Comparison of ENCODE assay signal across 18 mouse cellular contexts in genomic region chr9:119634216-119634843, GRCm38 (mm10). TPM values are rescaled to one million over a fixed set of nuclear protein-coding genes. Genes with fewer than 3 reads are reported as not detected.
DNase-seq lines count a peak whose midpoint lies in the region; ATAC-seq lines count a peak whose summit lies in the region.
"Had no signal": no experiment of that assay in that cellular context is flagged by ENCODE, and none has a peak within 500 bp of the region (broad histone marks: within the 10 kb centered on the region; RNA-seq: fewer than 3 reads in every experiment).

No protein-coding gene starts in this region.

- H3K27me3 ChIP-seq in heart, embryonic 11.5 days (ENCODE audit: control insufficient read depth, insufficient read depth, low read length): no peaks in the 10 kb centered on the region
- H3K27me3 ChIP-seq: forebrain, embryonic 15.5 days; stomach, embryonic 15.5 days had no signal

- no peak for ATAC-seq in heart, embryonic 11.5 days (replicated peaks; ENCODE audit: insufficient number of reproducible peaks, low FRiP score, low TSS enrichment)
- 0 out of 2 replicates have a peak, but pooled peaks have one; percentile 17 for ATAC-seq in megakaryocyte-erythroid progenitor cell, adult 5-6 weeks (replicated peaks; ENCODE audit: low FRiP score, low TSS enrichment, poor library complexity, severe bottlenecking)
- ATAC-seq: hindbrain, embryonic 16.5 days had no signal

- WGBS in heart, embryonic 11.5 days (ENCODE audit: insufficient replicate concordance): 27% methylated on average over 11 of the region's 11 CpGs

- H3K9me3 ChIP-seq in heart, embryonic 11.5 days (replicated peaks; ENCODE audit: control insufficient read depth, low read length): no peaks in the 10 kb centered on the region
- H3K9me3 ChIP-seq: forebrain, embryonic 15.5 days; limb, embryonic 12.5 days; midbrain, embryonic 10.5 days; stomach, embryonic 15.5 days had no signal

- peak overlapping the region; percentile 71 for H3K27ac ChIP-seq in heart, embryonic 11.5 days (ENCODE audit: low read depth, low read length)
- H3K27ac ChIP-seq: forebrain, embryonic 15.5 days; limb, embryonic 12.5 days; midbrain, embryonic 10.5 days; stomach, embryonic 15.5 days had no signal

- H3K9ac ChIP-seq in heart, embryonic 11.5 days (ENCODE audit: low read depth, low read length): no peak overlapping the region
- H3K9ac ChIP-seq: forebrain, embryonic 15.5 days; limb, embryonic 12.5 days; stomach, embryonic 15.5 days had no signal

- H3K4me2 ChIP-seq in heart, embryonic 11.5 days: no peak overlapping the region
- H3K4me2 ChIP-seq: forebrain, embryonic 15.5 days; limb, embryonic 12.5 days; stomach, embryonic 15.5 days had no signal

- peak; percentile 28 for DNase-seq in adrenal gland, adult 8-10 months
- no peak for DNase-seq in adrenal gland, postnatal 25 days
- peak; percentile 12 for DNase-seq in lung, postnatal 10 days
- DNase-seq in lung, postnatal 36 days: no peak
- DNase-seq in spleen, postnatal 4 days (ENCODE audit: low spot score in 2 of 2): no peak
- no peak for DNase-seq in left cerebral cortex, adult 18-20 months (ENCODE audit: low spot score in 2 of 2)
- DNase-seq: cerebellum, adult 2 months; kidney, adult 18-20 months; kidney, postnatal 36 days; layer of hippocampus, postnatal 36 days; right cerebral cortex, postnatal 4 days had no signal

- H3K4me3 ChIP-seq in heart, embryonic 11.5 days (ENCODE audit: low read depth, low read length): no peak overlapping the region
- H3K4me3 ChIP-seq: forebrain, embryonic 15.5 days; limb, embryonic 12.5 days; midbrain, embryonic 10.5 days; stomach, embryonic 15.5 days had no signal

- no peaks in the 10 kb centered on the region for H3K36me3 ChIP-seq in heart, embryonic 11.5 days (ENCODE audit: control insufficient read depth, insufficient read depth, low read length)
- H3K36me3 ChIP-seq: forebrain, embryonic 15.5 days; limb, embryonic 12.5 days; midbrain, embryonic 10.5 days; stomach, embryonic 15.5 days had no signal

- peaks cover 41% of the 10 kb centered on the region for H3K4me1 ChIP-seq in heart, embryonic 11.5 days (ENCODE audit: control insufficient read depth, insufficient read depth, low read length)
- H3K4me1 ChIP-seq: stomach, embryonic 15.5 days had no signal

RNA-seq across cellular contexts. Expression of gene Scn5a, which starts 55.5 kb away (rescaled TPM):
- under 1 TPM in 3 of 4 experiments, not detected in 1; 0.03 to 0.78 (median 0.10) TPM for total RNA-seq in adrenal gland, adult 8-10 months (2022)
- total RNA-seq in adrenal gland, postnatal 25 days (2021): 0.06 TPM in 1 of 2 replicates, not detected in the other
- polyA plus RNA-seq in heart, embryonic 11.5 days (2014; fragmentation: Nextera tagmentation; extraction: Ambion mirVana): 8.0 and 8.6 TPM in 2 replicates
- not detected in 2 replicates for total RNA-seq in megakaryocyte-erythroid progenitor cell, adult 5-6 weeks (2014; fragmentation: Nextera tagmentation)
- total RNA-seq in megakaryocyte-erythroid progenitor cell, adult 5-6 weeks (2017): not detected in 2 replicates
- 1 to 10 TPM; 5.0 to 5.4 TPM for total RNA-seq in left cerebral cortex, adult 18-20 months (2021)

Comparison
In these comparisons a context has a peak if more than half of its experiments do, and no peak if none do; other contexts are left out.
1. DNase-seq: peak in adrenal gland, adult 8-10 months (single experiment) and lung, postnatal 10 days (single experiment); none in adrenal gland, postnatal 25 days (single experiment), lung, postnatal 36 days (single experiment), spleen, postnatal 4 days (0 of 2) and left cerebral cortex, adult 18-20 months (0 of 2).